Mouse (Mus musculus) naive thymus-derived CD4-positive, alpha-beta T cell, adult 2 months (primary cell): ENCODE measurements around the gene Tmem130.

ENCODE experiments used
- DNase-seq: peaks from one replicate; pipeline ENCODE4 v3.0.0-alpha.2; 2011; ENCODE audit warnings: low read depth

The Tmem130 gene

GRCm38 (mm10) chr5:144733953-144734352, 27.7 kb downstream of the Tmem130 start:
- peak; percentile 53 for DNase-seq

GRCm38 (mm10) chr5:144729216-144729615, 32.4 kb downstream of the Tmem130 start:
- DNase-seq = no peak

GRCm38 (mm10) chr5:144728237-144728636, 33.4 kb downstream of the Tmem130 start:
- DNase-seq = no peak

GRCm38 (mm10) chr5:144727119-144727518, 34.5 kb downstream of the Tmem130 start:
- peak; percentile 47 for DNase-seq

- no peak for DNase-seq
These were observed 36.1 kb downstream of the Tmem130 start for GRCm38 (mm10) chr5:144725554-144725953.

GRCm38 (mm10) chr5:144724926-144725325, 36.7 kb downstream of the Tmem130 start:
- no peak for DNase-seq

GRCm38 (mm10) chr5:144720281-144720680, 41.3 kb downstream of the Tmem130 start:
- DNase-seq = no peak

- no peak for DNase-seq
These were observed 41.8 kb downstream of the Tmem130 start for GRCm38 (mm10) chr5:144719781-144720180.

- DNase-seq = no peak
These were observed 44.4 kb downstream of the Tmem130 start for GRCm38 (mm10) chr5:144717186-144717585.

GRCm38 (mm10) chr5:144713371-144713770, 48.2 kb downstream of the Tmem130 start:
- no peak for DNase-seq

- no peak for DNase-seq
These were observed 54.0 kb downstream of the Tmem130 start for GRCm38 (mm10) chr5:144707603-144708002.

GRCm38 (mm10) chr5:144703464-144704368, 57.9 kb downstream of the Tmem130 start:
- no peak for DNase-seq

- DNase-seq = no peak
These were observed 66.1 kb downstream of the Tmem130 start for GRCm38 (mm10) chr5:144695289-144696060.

- DNase-seq = no peak
These were observed 67.5 kb downstream of the Tmem130 start for GRCm38 (mm10) chr5:144694161-144694560.

- DNase-seq = no peak
These were observed 70.2 kb downstream of the Tmem130 start for GRCm38 (mm10) chr5:144691421-144691820.

GRCm38 (mm10) chr5:144688371-144688770, 73.2 kb downstream of the Tmem130 start:
- DNase-seq = no peak
